Mouse (Mus musculus) embryonic facial prominence, embryonic 12.5 days (tissue): ENCODE data around the gene Krt7. TPM values are rescaled to one million over a fixed set of nuclear protein-coding genes. Genes with fewer than 3 reads are reported as not detected.

Source experiments
- ATAC-seq: fragments of 200-750 bp; cut with Nextera tagmentation; 2 replicates; pipeline ENCODE4 v1.8.0; 2017; ENCODE audit not compliant: insufficient number of reproducible peaks, insufficient read depth, low FRiP score, low TSS enrichment
- H3K27ac ChIP-seq: fragments of 300-500 bp; sonication (generic); 2 replicates; pipeline ENCODE4 v1.5.1; 2016; ENCODE audit warnings: mild to moderate bottlenecking
- H3K27me3 ChIP-seq: fragments of 300-500 bp; sonication (generic); 2 replicates; pipeline ENCODE4 v1.6.1; 2016; ENCODE audit warnings: mild to moderate bottlenecking, moderate library complexity
- H3K36me3 ChIP-seq: fragments of 300-500 bp; sonication (generic); 2 replicates; pipeline ENCODE4 v1.6.1; 2016; ENCODE audit warnings: mild to moderate bottlenecking
- H3K4me1 ChIP-seq: fragments of 300-500 bp; sonication (generic); 2 replicates; pipeline ENCODE4 v1.6.1; 2016
- H3K4me2 ChIP-seq: fragments of 300-500 bp; sonication (generic); replicated peaks from 2 replicates; pipeline ENCODE4 v1.6.1; 2016; ENCODE audit warnings: mild to moderate bottlenecking, moderate library complexity
- H3K4me3 ChIP-seq: fragments of 300-500 bp; sonication (generic); 2 replicates; pipeline ENCODE4 v1.5.1; 2016; ENCODE audit warnings: mild to moderate bottlenecking
- H3K9ac ChIP-seq: fragments of 300-500 bp; sonication (generic); 2 replicates; pipeline ENCODE4 v1.6.1; 2016; ENCODE audit warnings: mild to moderate bottlenecking, moderate library complexity
- H3K9me3 ChIP-seq: fragments of 300-500 bp; sonication (generic); 2 replicates; pipeline ENCODE4 v1.6.1; 2016; ENCODE audit warnings: mild to moderate bottlenecking, moderate library complexity
- WGBS: fragments of 180-500 bp; shearing (Covaris S2); methylation state at CpG from one replicate; pipeline ENCODE4 v1.1.7; 2016; 5-methylcytosine and 5-hydroxymethylcytosine counted together
- polyA plus RNA-seq: library from polyadenylated mRNA; unstranded; fragments of >200 nt; fragmentation: Nextera tagmentation; extraction: Ambion mirVana; gene quantifications from 2 replicates; pipeline ENCODE4 v1.2.1, GENCODE M21; 2016

Krt7 gene
- 14.2 and 15.7 TPM in 2 replicates for polyA plus RNA-seq

- Histone ChIP-seq H3K9ac (no peak within 1 kb of the TSS), H3K4me3 (no peak within 1 kb of the TSS), H3K4me1 (peaks cover 13% of the 10 kb centered on the region; the same call in 1 of the 2 replicates), H3K27me3 (peaks cover 27% of the 10 kb centered on the region), H3K36me3 (no peaks in the 10 kb centered on the region), H3K4me2 (peak within 1 kb of the TSS; percentile 29; the same call in 1 of the 2 replicates), H3K27ac (peak within 1 kb of the TSS; percentile 4; the same call in 1 of the 2 replicates), H3K9me3 (no peaks in the 10 kb centered on the region)
- ATAC-seq: peak; percentile 47; the same call in 1 of the 2 replicates
- 31% methylated on average over 2 of the region's 2 CpGs for WGBS
Observed at GRCm38 (mm10) chr15:101410775-101411174, at the start of gene Krt7. Gene Krt7, plus strand, starts transcription at chr15:101411043.

GRCm38 (mm10) chr15:101362393-101363010 lies 48.3 kb upstream of the Krt7 start:
- Histone ChIP-seq H3K27ac (no peak overlapping the region), H3K36me3 (no peaks in the 10 kb centered on the region), H3K4me3 (no peak overlapping the region), H3K4me2 (no peak overlapping the region), H3K9ac (no peak overlapping the region), H3K27me3 (0 out of 2 replicates have a peak, but pooled peaks cover 2% of the 10 kb centered on the region), H3K9me3 (no peaks in the 10 kb centered on the region), H3K4me1 (peaks cover 9% of the 10 kb centered on the region; the same call in 1 of the 2 replicates)
- 61% methylated on average over 4 of the region's 4 CpGs for WGBS
- ATAC-seq: no peak

- H3K27ac ChIP-seq: no peak overlapping the region
- no peak for ATAC-seq
- no peaks in the 10 kb centered on the region for H3K9me3 ChIP-seq
- H3K4me2 ChIP-seq: no peak overlapping the region
- WGBS: 73% methylated on average over 6 of the region's 6 CpGs
- 0 out of 2 replicates have a peak, but pooled peaks cover 2% of the 10 kb centered on the region for H3K27me3 ChIP-seq
- no peaks in the 10 kb centered on the region for H3K36me3 ChIP-seq
- no peak overlapping the region for H3K9ac ChIP-seq
- peaks cover 9% of the 10 kb centered on the region; the same call in 1 of the 2 replicates for H3K4me1 ChIP-seq
- no peak overlapping the region for H3K4me3 ChIP-seq
Observed at GRCm38 (mm10) chr15:101363933-101364332, 46.9 kb upstream of the Krt7 start.

GRCm38 (mm10) chr15:101364425-101364824 lies 46.4 kb upstream of the Krt7 start:
- H3K36me3 ChIP-seq: no peaks in the 10 kb centered on the region
- H3K27ac ChIP-seq: no peak overlapping the region
- 0 out of 2 replicates have a peak, but pooled peaks cover 2% of the 10 kb centered on the region for H3K27me3 ChIP-seq
- ATAC-seq: no peak
- H3K9me3 ChIP-seq: no peaks in the 10 kb centered on the region
- H3K4me1 ChIP-seq: peaks cover 9% of the 10 kb centered on the region; the same call in 1 of the 2 replicates
- no peak overlapping the region for H3K4me3 ChIP-seq
- H3K9ac ChIP-seq: no peak overlapping the region
- 69% methylated on average over 6 of the region's 6 CpGs for WGBS
- H3K4me2 ChIP-seq: no peak overlapping the region

GRCm38 (mm10) chr15:101364891-101365671 lies 45.8 kb upstream of the Krt7 start:
- no peaks in the 10 kb centered on the region for H3K9me3 ChIP-seq
- 0 out of 2 replicates have a peak, but pooled peaks cover 2% of the 10 kb centered on the region for H3K27me3 ChIP-seq
- ATAC-seq: no peak
- H3K4me2 ChIP-seq: no peak overlapping the region
- WGBS: 58% methylated on average over 7 of the region's 7 CpGs
- peaks cover 12% of the 10 kb centered on the region; the same call in 1 of the 2 replicates for H3K4me1 ChIP-seq
- H3K27ac ChIP-seq: no peak overlapping the region
- no peak overlapping the region for H3K9ac ChIP-seq
- H3K4me3 ChIP-seq: no peak overlapping the region
- no peaks in the 10 kb centered on the region for H3K36me3 ChIP-seq

- H3K4me2 ChIP-seq: no peak overlapping the region
- H3K9ac ChIP-seq: no peak overlapping the region
- ATAC-seq: no peak
- H3K36me3 ChIP-seq: no peaks in the 10 kb centered on the region
- 71% methylated on average over 4 of the region's 4 CpGs for WGBS
- H3K4me3 ChIP-seq: no peak overlapping the region
- H3K27ac ChIP-seq: no peak overlapping the region
- no peaks in the 10 kb centered on the region for H3K9me3 ChIP-seq
- peaks cover 16% of the 10 kb centered on the region; the same call in 1 of the 2 replicates for H3K4me1 ChIP-seq
- 0 out of 2 replicates have a peak, but pooled peaks cover 2% of the 10 kb centered on the region for H3K27me3 ChIP-seq
Observed at GRCm38 (mm10) chr15:101365721-101366120, 45.1 kb upstream of the Krt7 start.

- H3K36me3 ChIP-seq: no peaks in the 10 kb centered on the region
- no peak for ATAC-seq
- WGBS: 36% methylated on average over 3 of the region's 3 CpGs
- no peak overlapping the region for H3K4me3 ChIP-seq
- H3K9me3 ChIP-seq: no peaks in the 10 kb centered on the region
- H3K4me2 ChIP-seq: no peak overlapping the region
- H3K9ac ChIP-seq: no peak overlapping the region
- 0 out of 2 replicates have a peak, but pooled peaks cover 2% of the 10 kb centered on the region for H3K27me3 ChIP-seq
- peaks cover 16% of the 10 kb centered on the region; the same call in 1 of the 2 replicates for H3K4me1 ChIP-seq
- H3K27ac ChIP-seq: no peak overlapping the region
Observed at GRCm38 (mm10) chr15:101366482-101366881, 44.4 kb upstream of the Krt7 start.

GRCm38 (mm10) chr15:101366926-101367325 lies 43.9 kb upstream of the Krt7 start:
- Histone ChIP-seq H3K36me3 (no peaks in the 10 kb centered on the region), H3K9ac (no peak overlapping the region), H3K4me3 (no peak overlapping the region), H3K9me3 (no peaks in the 10 kb centered on the region), H3K4me2 (no peak overlapping the region), H3K27me3 (0 out of 2 replicates have a peak, but pooled peaks cover 2% of the 10 kb centered on the region), H3K27ac (no peak overlapping the region), H3K4me1 (peaks cover 16% of the 10 kb centered on the region; the same call in 1 of the 2 replicates)
- 45% methylated on average over 2 of the region's 2 CpGs for whole genome bisulfite sequencing
- ATAC-seq: no peak

GRCm38 (mm10) chr15:101367497-101367896 lies 43.3 kb upstream of the Krt7 start:
- Histone ChIP-seq H3K9me3 (no peaks in the 10 kb centered on the region), H3K27ac (no peak overlapping the region), H3K4me3 (no peak overlapping the region), H3K9ac (no peak overlapping the region), H3K4me2 (no peak overlapping the region), H3K27me3 (0 out of 2 replicates have a peak, but pooled peaks cover 2% of the 10 kb centered on the region), H3K4me1 (peaks cover 16% of the 10 kb centered on the region; the same call in 1 of the 2 replicates), H3K36me3 (no peaks in the 10 kb centered on the region)
- ATAC-seq: no peak
- WGBS: 74% methylated on average over 8 of the region's 8 CpGs

GRCm38 (mm10) chr15:101368015-101368414 lies 42.8 kb upstream of the Krt7 start:
- H3K4me3 ChIP-seq: no peak overlapping the region
- 0 out of 2 replicates have a peak, but pooled peaks cover 2% of the 10 kb centered on the region for H3K27me3 ChIP-seq
- no peaks in the 10 kb centered on the region for H3K36me3 ChIP-seq
- H3K4me1 ChIP-seq: peaks cover 16% of the 10 kb centered on the region; the same call in 1 of the 2 replicates
- no peak overlapping the region for H3K4me2 ChIP-seq
- no peak for ATAC-seq
- no peaks in the 10 kb centered on the region for H3K9me3 ChIP-seq
- 80% methylated on average over 6 of the region's 6 CpGs for WGBS
- no peak overlapping the region for H3K9ac ChIP-seq
- no peak overlapping the region for H3K27ac ChIP-seq

GRCm38 (mm10) chr15:101368502-101369381 lies 42.1 kb upstream of the Krt7 start:
- no peak overlapping the region for H3K27ac ChIP-seq
- ATAC-seq: no peak
- 62% methylated on average over 11 of the region's 11 CpGs for WGBS

More at GRCm38 (mm10) chr15:101368502-101369381, 42.1 kb upstream of the Krt7 start:
- H3K27me3 ChIP-seq: 0 out of 2 replicates have a peak, but pooled peaks cover 2% of the 10 kb centered on the region
- no peaks in the 10 kb centered on the region for H3K36me3 ChIP-seq
- no peak overlapping the region for H3K9ac ChIP-seq
- H3K4me2 ChIP-seq: no peak overlapping the region
- H3K9me3 ChIP-seq: no peaks in the 10 kb centered on the region
- no peak overlapping the region for H3K4me3 ChIP-seq
- peaks cover 16% of the 10 kb centered on the region; the same call in 1 of the 2 replicates for H3K4me1 ChIP-seq
